Mouse (Mus musculus) myocyte (in vitro differentiated cells): ENCODE measurements around the gene Mnt.

Source experiments
- CEBPB ChIP-seq: IDR thresholded peaks from 2 replicates; pipeline ENCODE4 v1.6.1; 2011; ENCODE audit warnings: mild to moderate bottlenecking, moderate library complexity; ENCODE audit not compliant: poor library complexity, insufficient read depth, severe bottlenecking
- MAX ChIP-seq: IDR thresholded peaks from one replicate; pipeline ENCODE4 v1.6.1; 2011; ENCODE audit warnings: low read depth, mild to moderate bottlenecking, control low read depth
- POLR2A ChIP-seq: IDR thresholded peaks from one replicate; pipeline ENCODE4 v1.6.1; 2011; ENCODE audit warnings: low read depth, mild to moderate bottlenecking, control low read depth, moderate library complexity; ENCODE audit not compliant: insufficient read length

DNA sequence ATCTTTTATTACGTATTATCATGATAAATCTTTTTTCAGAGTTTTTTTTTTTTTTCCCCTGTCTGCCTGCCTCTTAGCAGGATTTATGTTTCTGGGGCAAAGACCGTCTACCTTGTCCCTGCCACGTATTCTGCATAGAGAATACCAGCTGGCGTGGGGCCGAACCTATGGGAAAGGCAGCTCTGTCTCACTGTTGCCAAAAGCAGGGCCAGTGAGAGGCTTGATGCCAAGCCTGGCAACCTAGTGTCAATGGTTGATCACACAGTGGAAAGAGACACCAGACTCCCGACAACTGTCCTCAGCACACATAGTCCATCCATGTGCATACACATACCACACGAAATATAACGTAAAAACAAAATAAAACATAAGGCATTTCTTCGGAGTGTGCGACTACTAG, 52.4 kb downstream of the Mnt start:
- TF ChIP-seq POLR2A (no peak), CEBPB (no peak), MAX (no peak)
